Mouse (Mus musculus) liver, postnatal 0 days (tissue): ENCODE data around the gene 5830411N06Rik. TPM values are rescaled to one million over a fixed set of nuclear protein-coding genes. Genes with fewer than 3 reads are reported as not detected.

Experiments
- ATAC-seq: fragments of 200-750 bp; cut with Nextera tagmentation; 2 replicates; pipeline ENCODE4 v1.8.0; 2017; ENCODE audit warnings: mild to moderate bottlenecking, moderate library complexity
- DNase-seq: peaks from one replicate; pipeline ENCODE4 v3.0.0-alpha.2; 2016
- H3K27ac ChIP-seq: fragments of 300-500 bp; sonication (generic); 2 replicates; pipeline ENCODE4 v1.5.1; 2014; ENCODE audit warnings: antibody characterized with exemption, moderate library complexity, mild to moderate bottlenecking, low read depth
- H3K27me3 ChIP-seq: fragments of 300-500 bp; sonication (generic); 2 replicates; pipeline ENCODE4 v1.6.1; 2014; ENCODE audit warnings: low read length, control low read depth, mixed read lengths; ENCODE audit not compliant: insufficient read depth
- H3K36me3 ChIP-seq: fragments of 300-500 bp; sonication (generic); replicated peaks from 2 replicates; pipeline ENCODE4 v1.6.1; 2014; ENCODE audit warnings: mild to moderate bottlenecking, control low read depth, low read length, moderate library complexity, mixed read lengths; ENCODE audit not compliant: insufficient read depth
- H3K4me1 ChIP-seq: fragments of 300-500 bp; sonication (generic); 2 replicates; pipeline ENCODE4 v1.6.1; 2014; ENCODE audit warnings: antibody characterized with exemption, mild to moderate bottlenecking, control low read depth; ENCODE audit not compliant: insufficient read depth
- H3K4me2 ChIP-seq: fragments of 300-500 bp; sonication (generic); 2 replicates; pipeline ENCODE4 v1.6.1; 2014; ENCODE audit warnings: low read depth, mild to moderate bottlenecking, low read length, moderate library complexity, mixed read lengths
- H3K4me3 ChIP-seq: fragments of 300-500 bp; sonication (generic); 2 replicates; pipeline ENCODE4 v1.5.1; 2014; ENCODE audit warnings: low read depth, low read length
- H3K9ac ChIP-seq: fragments of 300-500 bp; sonication (generic); replicated peaks from 2 replicates; pipeline ENCODE4 v1.6.1; 2014; ENCODE audit warnings: mild to moderate bottlenecking, moderate library complexity
- H3K9me3 ChIP-seq: fragments of 300-500 bp; sonication (generic); 2 replicates; pipeline ENCODE4 v1.6.1; 2016; ENCODE audit warnings: mild to moderate bottlenecking, control low read depth, low read length, mixed read lengths
- CTCF ChIP-seq: sonication (generic); IDR thresholded peaks from 2 replicates; pipeline ENCODE4 v1.5.1; 2016; ENCODE audit warnings: antibody characterized with exemption, low read depth
- EP300 ChIP-seq: IDR thresholded peaks from 2 replicates; pipeline ENCODE4 v1.6.1; 2016; ENCODE audit warnings: antibody characterized with exemption, low read depth, mild to moderate bottlenecking
- WGBS: fragments of 180-500 bp; shearing (Covaris S2); extraction: QIAGEN DNeasy Blood & Tissue Kit; methylation state at CpG from one replicate; pipeline ENCODE4 v1.1.7; 2014; ENCODE audit not compliant: insufficient replicate concordance; 5-methylcytosine and 5-hydroxymethylcytosine counted together
- polyA plus RNA-seq: library from polyadenylated mRNA; unstranded; fragments of >200 nt; fragmentation: Nextera tagmentation; extraction: Ambion mirVana; gene quantifications from 2 replicates; pipeline ENCODE4 v1.2.1, GENCODE M21; 2015

The 5830411N06Rik gene
- not detected in 2 replicates for polyA plus RNA-seq

DNA sequence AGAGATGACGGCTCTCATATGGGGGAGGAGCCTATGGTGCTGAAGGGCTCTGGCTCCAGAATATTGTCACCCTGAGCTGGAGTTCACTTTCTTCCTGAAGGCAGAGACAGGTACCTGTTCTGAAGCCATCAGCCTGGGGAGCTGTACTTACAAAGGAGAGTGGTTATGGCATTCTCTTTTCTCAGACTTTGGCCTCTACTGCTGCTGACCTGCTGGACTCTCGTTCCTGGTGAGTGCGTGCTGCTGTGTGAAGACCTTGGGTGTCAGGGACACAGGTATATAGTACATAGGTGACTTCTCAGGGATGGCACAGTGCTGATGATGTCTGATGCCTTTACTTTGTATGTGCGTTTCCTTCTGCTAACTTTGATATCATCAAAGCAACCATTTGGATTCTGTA is at the start of gene 5830411N06Rik:
Gene 5830411N06Rik, plus strand, starts transcription at position 69 of the 400 bp plus-strand sequence.
- no peaks in the 10 kb centered on the region for H3K4me1 ChIP-seq
- H3K9ac ChIP-seq = no peak within 1 kb of the TSS
- no peak within 1 kb of the TSS for H3K4me3 ChIP-seq
- WGBS = 70% methylated on average over 4 of the region's 4 CpGs
- no peak within 1 kb of the TSS for H3K27ac ChIP-seq
- no peaks in the 10 kb centered on the region for H3K36me3 ChIP-seq
- ATAC-seq = no peak
- no peaks in the 10 kb centered on the region for H3K27me3 ChIP-seq
- H3K4me2 ChIP-seq = no peak within 1 kb of the TSS
- H3K9me3 ChIP-seq = no peaks in the 10 kb centered on the region
- TF ChIP-seq CTCF (no peak), EP300 (no peak)
- DNase-seq = no peak

GRCm38 (mm10) chr7:140201090-140201489 is 46.0 kb upstream of the 5830411N06Rik start:
- Histone ChIP-seq H3K27ac (no peak overlapping the region), H3K4me2 (no peak overlapping the region), H3K9ac (no peak overlapping the region), H3K4me3 (no peak overlapping the region), H3K4me1 (no peaks in the 10 kb centered on the region), H3K36me3 (no peaks in the 10 kb centered on the region), H3K27me3 (no peaks in the 10 kb centered on the region), H3K9me3 (no peaks in the 10 kb centered on the region)
- TF ChIP-seq EP300 (no peak), CTCF (no peak)
- DNase-seq (no peak), ATAC-seq (no peak)
- WGBS = 64% methylated on average over 4 of the region's 4 CpGs

GRCm38 (mm10) chr7:140205864-140206263 is 41.2 kb upstream of the 5830411N06Rik start, which contains the start of gene Olfr524:
Gene Olfr524, minus strand, starts transcription at chr7:140205964.
- H3K27ac ChIP-seq = no peak within 1 kb of the TSS
- H3K27me3 ChIP-seq = no peaks in the 10 kb centered on the region
- H3K4me3 ChIP-seq = no peak within 1 kb of the TSS
- ATAC-seq (no peak), DNase-seq (no peak)
- no peak within 1 kb of the TSS for H3K4me2 ChIP-seq
- H3K9ac ChIP-seq = no peak within 1 kb of the TSS
- no peaks in the 10 kb centered on the region for H3K36me3 ChIP-seq
- H3K4me1 ChIP-seq = no peaks in the 10 kb centered on the region
- H3K9me3 ChIP-seq = no peaks in the 10 kb centered on the region
- TF ChIP-seq CTCF = no peak
- no peak for TF ChIP-seq EP300

DNA sequence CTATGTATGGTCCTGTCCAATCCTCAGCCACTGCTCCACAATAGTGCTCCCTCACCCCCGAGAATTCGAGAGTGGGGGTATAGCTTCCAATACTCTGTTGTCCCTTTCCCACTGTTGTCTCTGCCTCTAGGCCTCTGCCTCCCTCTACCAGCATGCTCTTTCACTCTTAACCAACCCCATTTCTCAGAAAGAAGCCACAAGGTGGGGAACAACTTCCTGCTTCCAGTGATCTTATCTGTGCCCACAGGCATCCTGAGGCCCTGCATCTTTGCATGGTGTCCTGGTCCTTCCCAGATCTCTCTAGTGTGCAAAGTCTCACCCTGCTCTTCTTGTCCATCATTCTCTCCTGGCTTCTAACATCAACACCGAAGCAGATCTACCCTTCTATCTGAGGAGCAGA is 40.2 kb upstream of the 5830411N06Rik start:
- DNase-seq (no peak), ATAC-seq (no peak)
- no peaks in the 10 kb centered on the region for H3K27me3 ChIP-seq
- TF ChIP-seq EP300 (no peak), CTCF (no peak)
- H3K27ac ChIP-seq = no peak overlapping the region
- WGBS = 51% methylated on average over 3 of the region's 3 CpGs
- H3K9me3 ChIP-seq = no peaks in the 10 kb centered on the region
- no peak overlapping the region for H3K9ac ChIP-seq
- H3K4me1 ChIP-seq = no peaks in the 10 kb centered on the region
- H3K36me3 ChIP-seq = no peaks in the 10 kb centered on the region
- no peak overlapping the region for H3K4me2 ChIP-seq
- H3K4me3 ChIP-seq = no peak overlapping the region

DNA sequence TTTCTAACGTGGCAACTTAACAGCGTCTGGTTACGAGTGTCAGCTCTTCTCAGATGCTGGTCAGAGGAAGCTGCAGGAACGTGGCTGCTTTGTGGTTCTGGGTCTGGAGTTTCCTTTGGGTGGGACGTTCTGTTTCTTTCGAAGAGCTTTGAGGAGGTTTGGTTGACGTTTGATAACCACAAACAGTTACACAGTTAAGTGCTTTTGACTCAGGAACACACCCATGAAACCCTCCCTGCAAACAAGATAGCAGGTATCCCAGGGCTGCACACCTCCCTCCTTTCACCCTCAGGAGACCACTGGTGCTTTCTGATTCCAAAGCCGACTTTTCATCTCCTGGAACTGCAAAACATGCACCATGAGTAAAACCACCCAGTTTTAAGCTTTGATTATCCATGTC is 38.9 kb upstream of the 5830411N06Rik start:
- Histone ChIP-seq H3K9me3 (no peaks in the 10 kb centered on the region), H3K4me1 (no peaks in the 10 kb centered on the region), H3K36me3 (no peaks in the 10 kb centered on the region), H3K27ac (no peak overlapping the region), H3K27me3 (no peaks in the 10 kb centered on the region), H3K4me2 (no peak overlapping the region), H3K9ac (no peak overlapping the region), H3K4me3 (no peak overlapping the region)
- TF ChIP-seq EP300 (peak; percentile 90), CTCF (no peak)
- no peak for DNase-seq
- WGBS = 28% methylated on average over 8 of the region's 8 CpGs
- peak; percentile 78 for ATAC-seq

DNA sequence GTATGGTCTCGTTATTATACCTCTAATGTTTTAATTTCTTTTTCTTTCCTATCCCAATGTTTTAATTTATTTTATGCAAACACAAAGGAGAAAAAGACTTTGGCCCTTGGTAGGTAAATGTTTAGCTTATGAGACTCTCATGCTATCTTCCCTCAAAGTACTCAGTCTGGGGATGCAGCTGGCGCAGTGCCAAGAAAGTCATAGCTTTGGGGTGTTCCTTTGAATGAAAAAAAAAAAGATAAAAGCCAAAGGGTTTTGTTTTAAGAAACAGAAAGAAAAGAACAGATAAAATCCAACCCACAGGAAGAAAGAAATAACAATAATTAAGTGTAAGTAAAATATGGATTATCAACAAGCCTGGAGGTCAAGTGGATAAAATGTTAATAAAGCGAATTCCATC is 38.4 kb upstream of the 5830411N06Rik start:
- DNase-seq = no peak

GRCm38 (mm10) chr7:140213841-140214240 is 33.2 kb upstream of the 5830411N06Rik start:
- WGBS = 69% methylated on average over 5 of the region's 5 CpGs
- Histone ChIP-seq H3K4me1 (no peaks in the 10 kb centered on the region), H3K4me3 (no peak overlapping the region), H3K27ac (no peak overlapping the region), H3K9ac (no peak overlapping the region), H3K27me3 (no peaks in the 10 kb centered on the region), H3K4me2 (no peak overlapping the region), H3K9me3 (no peaks in the 10 kb centered on the region), H3K36me3 (no peaks in the 10 kb centered on the region)
- DNase-seq = no peak
- TF ChIP-seq CTCF = no peak
- no peak for TF ChIP-seq EP300
- no peak for ATAC-seq

More for the DNA sequence above, 38.4 kb upstream of the 5830411N06Rik start:
- H3K4me1 ChIP-seq = no peaks in the 10 kb centered on the region
- no peaks in the 10 kb centered on the region for H3K9me3 ChIP-seq
- no peaks in the 10 kb centered on the region for H3K27me3 ChIP-seq
- no peak overlapping the region for H3K27ac ChIP-seq
- no peak overlapping the region for H3K4me3 ChIP-seq
- H3K36me3 ChIP-seq = no peaks in the 10 kb centered on the region
- H3K4me2 ChIP-seq = no peak overlapping the region
- WGBS = 46% methylated on average over 3 of the region's 3 CpGs
- no peak overlapping the region for H3K9ac ChIP-seq
- no peak for ATAC-seq
- TF ChIP-seq EP300 (no peak), CTCF (no peak)
